Mouse (Mus musculus): Measurements from ENCODE around the gene Zcchc7. TPM values are rescaled to one million over a fixed set of nuclear protein-coding genes. Genes with fewer than 3 reads are reported as not detected.

The Zcchc7 gene
- 10 to 100 TPM; 53.8 to 62.6 TPM for total RNA-seq (2021)

DNA sequence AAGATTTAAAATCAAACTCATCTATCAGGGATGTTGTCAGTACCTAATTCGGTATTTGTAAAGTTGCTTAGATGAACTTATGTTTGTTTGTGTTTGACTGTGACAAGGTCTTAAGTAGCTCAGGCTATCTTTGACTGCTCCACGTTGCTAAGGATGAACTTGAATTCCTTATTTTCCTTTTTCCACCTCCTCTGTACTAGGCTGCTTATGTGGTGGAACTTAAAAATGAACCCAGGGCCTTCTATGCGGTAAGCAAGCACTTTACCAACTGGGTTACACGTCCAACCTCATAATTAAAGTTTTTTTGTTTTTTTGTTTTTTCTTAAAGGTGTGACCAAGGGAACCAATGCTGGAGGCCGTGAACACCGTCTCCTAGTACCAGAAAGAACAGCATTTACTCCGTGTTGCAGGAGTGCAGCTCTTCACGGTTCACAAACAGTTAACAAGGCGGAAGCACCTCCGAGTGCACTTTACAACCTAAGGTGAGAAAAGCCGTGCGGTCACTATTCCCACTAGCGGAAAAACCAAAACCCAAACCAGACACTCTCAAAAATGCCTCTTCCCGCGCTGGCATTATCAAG lies at the start of gene Zcchc7:
Gene Zcchc7, plus strand, starts transcription at position 325 of the 581 bp plus-strand sequence.
- no peak for DNase-seq (ENCODE audit: extremely low spot score in 1 of 2, low spot score in 2 of 2)

DNA sequence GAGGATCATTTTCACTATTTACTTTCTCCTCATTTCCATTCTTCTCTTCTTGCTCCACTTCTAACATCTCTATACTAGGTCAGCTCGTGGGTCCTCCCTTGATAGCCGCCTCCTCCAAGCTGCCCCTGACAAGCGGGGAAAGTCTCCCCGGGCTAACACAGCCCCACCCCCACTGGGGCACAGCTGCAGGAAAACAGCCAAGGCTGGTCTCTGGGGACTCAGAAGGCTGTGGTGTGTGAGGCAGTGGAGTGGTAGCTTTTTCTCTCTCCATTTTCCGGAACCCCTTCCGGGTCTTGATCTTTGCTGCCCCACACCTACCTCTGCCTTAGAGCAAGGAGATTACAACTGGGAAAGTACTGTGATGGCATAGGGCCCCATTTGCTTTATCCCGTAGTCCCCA lies 49.7 kb upstream of the Zcchc7 start:
- intact Hi-C loops (cut with DNase I), result no loop called here
- DNase-seq (ENCODE audit: extremely low spot score in 1 of 2, low spot score in 2 of 2), result no peak

More for the DNA sequence above, at the start of gene Zcchc7:
- intact Hi-C loops (cut with DNase I), result loop anchor here (5.0 kb wide), 1 partner anchor 152 kb away; no protein-coding TSS in a partner anchor

GRCm38 (mm10) chr4:44706865-44707264 lies 48.8 kb upstream of the Zcchc7 start:
- intact Hi-C loops (cut with DNase I), result no loop called here
- DNase-seq (ENCODE audit: extremely low spot score in 1 of 2, low spot score in 2 of 2), result no peak

DNA sequence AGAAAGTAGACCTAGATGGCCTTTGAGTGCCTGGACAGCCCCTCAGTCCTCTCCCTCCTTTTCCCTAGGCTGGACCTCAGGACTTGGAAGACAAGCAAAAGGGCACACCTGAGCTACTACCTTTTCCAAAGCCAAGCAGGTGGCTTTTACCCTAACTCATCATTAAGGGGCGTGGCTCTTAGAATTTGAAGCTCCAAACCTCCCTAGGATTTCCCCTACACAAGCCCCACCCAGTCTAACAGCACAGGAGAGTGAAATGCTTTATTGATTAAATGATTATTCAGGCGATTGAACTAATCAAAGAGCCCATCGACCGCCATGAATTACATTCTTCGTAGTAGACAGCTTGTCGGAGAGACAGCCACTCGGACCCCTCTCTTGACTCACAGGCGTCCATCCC lies 47.4 kb upstream of the Zcchc7 start:
- intact Hi-C loops (cut with DNase I), result no loop called here
- DNase-seq (ENCODE audit: extremely low spot score in 1 of 2, low spot score in 2 of 2), result no peak

- intact Hi-C loops (cut with DNase I), result no loop called here
- DNase-seq (ENCODE audit: extremely low spot score in 1 of 2, low spot score in 2 of 2), result no peak
Observed at GRCm38 (mm10) chr4:44709091-44709695, 46.5 kb upstream of the Zcchc7 start.

- DNase-seq (ENCODE audit: extremely low spot score in 1 of 2, low spot score in 2 of 2), result no peak
- intact Hi-C loops (cut with DNase I), result no loop called here
Observed at GRCm38 (mm10) chr4:44709740-44710700, 45.7 kb upstream of the Zcchc7 start, which contains the start of gene Pax5. Gene Pax5 (minus strand): TSS chr4:44710487.

DNA sequence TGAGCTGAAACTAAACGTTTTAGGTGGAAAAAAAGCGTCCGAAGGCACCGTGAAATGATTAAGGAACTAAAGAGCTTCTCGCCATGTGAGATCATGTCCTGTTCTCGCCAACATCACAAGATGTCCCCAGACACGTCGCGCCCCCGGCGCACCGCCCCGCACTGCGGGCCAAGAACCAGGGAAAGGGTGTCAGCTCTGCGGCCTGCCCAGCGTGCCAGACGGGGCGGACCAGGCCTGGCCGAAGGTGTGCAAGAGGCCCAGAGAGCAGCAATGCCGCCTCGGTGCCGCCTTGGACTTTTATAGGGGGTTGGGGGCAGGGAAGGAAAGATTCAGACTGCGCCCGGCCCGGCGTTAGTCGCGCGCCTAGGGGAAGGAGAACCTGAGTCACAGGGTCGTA lies 45.0 kb upstream of the Zcchc7 start:
- DNase-seq (ENCODE audit: extremely low spot score in 1 of 2, low spot score in 2 of 2), result no peak
- intact Hi-C loops (cut with DNase I), result no loop called here

DNA sequence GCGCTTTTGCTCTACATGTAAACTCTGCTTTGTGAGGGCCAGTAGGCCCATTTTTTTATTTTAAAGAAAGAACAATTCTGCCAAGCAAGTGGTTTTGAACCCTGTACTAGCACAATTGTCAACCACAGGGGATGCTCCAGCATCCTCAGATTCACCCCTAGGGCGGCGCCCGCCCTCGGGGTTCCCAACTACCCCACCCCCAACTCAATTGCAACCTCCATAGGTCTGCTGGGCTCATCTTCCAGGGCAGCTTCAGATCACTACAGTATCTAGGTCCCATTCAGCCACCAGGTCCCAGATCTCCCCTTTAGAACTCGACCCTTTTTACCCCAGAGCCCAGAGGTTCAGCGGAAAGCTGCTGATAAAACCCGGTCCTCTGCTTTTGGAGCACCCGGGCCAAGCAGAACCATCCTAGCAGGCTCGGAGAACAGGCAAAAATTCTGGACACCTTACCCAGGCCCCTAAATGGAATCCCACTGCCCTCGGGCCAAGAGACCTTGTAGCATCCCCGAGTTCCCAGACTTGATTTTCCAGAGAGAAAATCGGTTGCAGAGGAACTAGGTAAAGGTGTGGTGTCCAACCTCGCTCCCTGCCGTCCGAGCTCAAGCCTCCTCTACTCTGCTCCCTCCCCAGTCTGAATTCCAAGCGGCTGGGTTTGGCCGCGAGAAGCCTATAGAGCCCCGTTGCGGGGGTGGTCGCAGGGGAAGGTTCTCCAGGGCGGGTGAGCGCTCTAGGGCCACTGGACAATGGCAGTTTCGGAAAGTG lies 44.4 kb upstream of the Zcchc7 start:
- no peak for DNase-seq (ENCODE audit: extremely low spot score in 1 of 2, low spot score in 2 of 2)
- intact Hi-C loops (cut with DNase I), result no loop called here

- no peak for DNase-seq (ENCODE audit: extremely low spot score in 1 of 2, low spot score in 2 of 2)
- intact Hi-C loops (cut with DNase I), result no loop called here
Observed at GRCm38 (mm10) chr4:44712051-44712700, 43.5 kb upstream of the Zcchc7 start.

DNA sequence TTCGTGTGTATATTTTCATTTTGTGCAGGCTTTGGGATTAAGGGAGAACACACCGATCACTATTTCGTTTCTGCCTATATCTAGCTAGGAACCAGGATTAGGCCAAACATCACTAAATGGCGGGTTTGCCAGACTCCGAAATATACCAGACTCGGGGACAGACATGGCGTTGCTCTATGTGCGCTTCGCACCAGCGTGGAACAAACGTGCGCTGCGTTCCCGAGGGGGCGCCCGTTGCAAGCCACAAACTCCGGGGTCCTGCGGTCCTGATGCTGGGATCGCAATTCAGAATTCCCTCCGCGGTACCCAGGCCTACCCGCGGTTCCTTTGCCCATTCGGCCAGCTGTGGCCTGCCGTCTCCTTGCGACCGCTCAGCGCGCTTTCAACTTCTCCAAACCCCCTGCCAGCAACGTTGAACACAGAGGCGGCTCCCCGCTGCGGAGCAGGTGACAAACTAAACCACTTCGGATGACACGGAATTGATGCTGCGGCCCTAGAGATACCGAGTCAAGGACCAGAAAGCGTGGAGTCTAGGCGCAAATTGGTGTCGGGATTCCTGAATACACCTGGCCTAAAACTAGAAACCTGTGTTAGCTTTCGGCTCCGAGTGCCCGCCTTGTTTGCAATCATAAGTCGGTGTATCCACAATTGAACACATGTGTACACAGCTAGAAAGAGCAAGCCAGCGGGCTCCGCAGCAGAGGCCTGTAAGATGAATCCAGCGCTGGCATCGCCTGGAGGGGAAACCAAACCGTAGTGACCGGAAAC lies 42.7 kb upstream of the Zcchc7 start:
- DNase-seq (ENCODE audit: extremely low spot score in 1 of 2, low spot score in 2 of 2), result no peak
- intact Hi-C loops (cut with DNase I), result no loop called here

DNA sequence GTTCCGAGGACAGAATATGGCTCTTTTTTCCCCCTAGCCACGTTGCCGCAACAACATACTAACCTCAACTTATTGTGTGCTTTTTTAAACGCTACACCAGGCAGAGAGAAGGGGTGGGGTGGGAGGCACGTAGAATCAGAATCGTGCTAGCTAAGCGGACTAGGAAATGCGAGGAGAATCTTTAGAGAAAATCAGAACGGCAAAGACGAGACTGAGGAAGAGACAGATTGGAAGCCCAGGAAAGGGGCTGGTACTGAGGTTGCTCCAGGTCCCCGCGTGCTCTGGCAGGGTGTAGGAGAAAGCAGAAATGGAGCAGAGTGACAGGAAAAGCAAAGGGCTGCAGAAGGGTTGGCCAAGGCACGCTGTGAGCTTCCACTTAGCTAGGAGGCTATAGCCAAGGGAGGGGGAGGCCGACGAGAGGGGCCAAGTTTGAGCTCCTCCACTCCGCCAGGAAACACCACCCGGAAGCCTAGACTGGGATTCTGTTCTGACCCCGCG lies 42.1 kb upstream of the Zcchc7 start:
- intact Hi-C loops (cut with DNase I), result no loop called here
- no peak for DNase-seq (ENCODE audit: extremely low spot score in 1 of 2, low spot score in 2 of 2)

DNA sequence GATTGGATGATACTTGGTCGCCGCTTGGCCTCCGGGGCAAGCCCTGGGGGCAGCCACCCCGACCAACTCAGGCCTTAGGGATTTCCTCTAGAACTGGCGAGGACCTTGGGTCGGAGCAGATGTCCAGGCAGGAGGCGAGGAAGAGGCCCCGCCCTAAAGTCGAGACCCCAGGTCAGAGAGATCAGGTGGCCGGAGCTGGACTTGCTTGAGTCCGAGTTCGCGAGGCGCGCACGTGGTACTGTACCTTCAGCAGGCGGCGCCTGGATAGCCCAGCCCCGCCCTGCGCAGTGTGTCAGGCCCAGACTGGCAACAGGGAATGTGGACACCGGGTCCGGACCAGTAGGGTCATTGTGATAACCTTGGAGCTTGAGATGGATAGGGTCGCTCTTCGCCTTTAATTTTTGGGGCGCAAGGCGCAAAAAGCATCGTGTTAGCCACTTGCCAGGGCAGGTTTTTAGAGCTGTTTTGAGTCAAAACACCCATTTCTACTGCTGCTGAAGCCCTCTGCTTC lies 41.5 kb upstream of the Zcchc7 start:
- DNase-seq (ENCODE audit: extremely low spot score in 1 of 2, low spot score in 2 of 2), result no peak
- intact Hi-C loops (cut with DNase I), result no loop called here

DNA sequence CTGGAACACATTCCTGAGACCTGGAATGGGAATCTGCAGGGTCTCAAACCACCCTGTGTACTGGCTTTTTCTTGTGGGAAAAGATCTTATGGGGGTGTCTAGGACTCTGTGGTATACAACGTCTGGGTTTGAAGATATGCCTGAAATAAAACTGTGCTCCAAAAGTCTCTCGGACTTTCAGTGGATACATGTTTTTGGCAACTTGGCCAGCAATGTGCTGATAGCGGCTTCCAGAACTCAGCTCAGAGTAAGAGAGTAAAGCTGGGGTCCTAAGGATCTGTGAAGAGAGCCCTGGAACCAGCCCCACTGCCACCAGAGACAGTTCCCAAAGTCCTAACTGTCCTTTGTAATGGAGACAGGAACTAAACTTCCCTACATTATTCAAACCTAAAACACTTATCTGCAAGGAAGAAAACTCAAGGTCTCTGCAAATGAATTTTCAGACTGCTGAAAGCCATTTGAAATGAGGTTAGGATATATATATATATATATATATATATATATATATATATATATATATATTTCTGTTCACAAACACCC lies 40.0 kb upstream of the Zcchc7 start:
- intact Hi-C loops (cut with DNase I), result no loop called here
- no peak for DNase-seq (ENCODE audit: extremely low spot score in 1 of 2, low spot score in 2 of 2)

- DNase-seq (ENCODE audit: extremely low spot score in 1 of 2, low spot score in 2 of 2), result no peak
- intact Hi-C loops (cut with DNase I), result no loop called here
Observed at GRCm38 (mm10) chr4:44716391-44716790, 39.3 kb upstream of the Zcchc7 start.

- intact Hi-C loops (cut with DNase I), result no loop called here
Observed at GRCm38 (mm10) chr4:44717676-44718075, 38.0 kb upstream of the Zcchc7 start.

DNA sequence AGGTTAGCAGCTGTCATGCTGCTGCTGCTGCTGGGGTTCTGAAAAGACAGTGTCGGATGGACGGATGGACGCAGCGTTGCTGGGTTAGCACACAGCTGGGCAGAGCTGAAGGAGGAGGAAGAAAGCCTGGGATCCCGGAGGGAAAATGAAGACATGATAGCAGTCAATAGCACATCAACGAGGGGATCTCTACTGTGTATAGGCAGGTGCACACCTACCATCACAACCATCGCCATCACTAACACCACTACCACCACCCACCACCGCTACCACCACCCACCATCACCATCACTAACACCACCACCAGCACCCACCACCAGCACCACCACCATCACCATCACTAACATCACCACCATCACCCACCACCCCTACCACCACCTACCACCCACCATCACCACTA lies 35.6 kb upstream of the Zcchc7 start:
- intact Hi-C loops (cut with DNase I), result no loop called here
- no peak for DNase-seq (ENCODE audit: extremely low spot score in 1 of 2, low spot score in 2 of 2)

More at GRCm38 (mm10) chr4:44717676-44718075, 38.0 kb upstream of the Zcchc7 start:
- no peak for DNase-seq (ENCODE audit: extremely low spot score in 1 of 2, low spot score in 2 of 2)

DNA sequence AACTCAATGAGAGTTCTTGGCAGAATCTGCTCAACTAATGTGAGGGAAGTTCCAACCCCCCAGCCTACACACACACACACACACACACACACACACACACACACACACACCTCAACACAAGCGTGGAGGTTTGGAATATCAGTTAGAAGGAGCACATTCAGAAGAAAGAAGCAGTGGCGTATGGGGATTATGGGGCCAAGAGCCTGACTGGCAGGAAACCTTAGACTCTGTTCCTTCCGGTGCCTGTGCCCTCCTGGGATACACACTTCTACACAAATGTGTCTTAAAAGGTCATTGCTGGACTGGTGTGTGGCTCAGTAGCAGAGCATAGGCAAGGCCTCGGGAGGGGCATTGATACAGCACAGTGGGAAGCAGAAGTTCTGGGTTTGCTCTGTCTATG lies 34.4 kb upstream of the Zcchc7 start:
- DNase-seq (ENCODE audit: extremely low spot score in 1 of 2, low spot score in 2 of 2), result no peak
- intact Hi-C loops (cut with DNase I), result no loop called here

Data from left cerebral cortex, postnatal 10 days (tissue).